Comparison of ENCODE assay signal across 8 mouse cellular contexts in the genomic region with DNA sequence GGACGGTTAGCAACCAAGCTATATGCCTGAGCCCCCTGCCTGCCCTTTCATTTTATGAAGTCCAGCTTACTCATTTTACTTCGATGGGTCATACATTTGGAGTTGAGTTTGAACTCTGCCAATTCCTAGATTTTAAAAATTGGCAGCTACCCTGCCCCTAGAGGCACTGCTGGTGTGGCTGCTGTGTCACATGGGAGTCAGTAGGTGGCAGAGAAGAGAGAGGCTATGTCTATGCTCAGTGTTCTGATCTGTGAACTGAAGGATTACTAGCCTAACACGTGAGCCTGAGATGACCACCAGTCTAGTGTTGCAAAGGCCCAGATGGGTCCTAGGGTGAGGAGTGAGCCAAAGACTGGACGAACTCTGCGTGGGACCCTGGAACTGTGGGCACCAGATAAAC. TPM values are rescaled to one million over a fixed set of nuclear protein-coding genes. Genes with fewer than 3 reads are reported as not detected.
A peak's percentile ranks its signal among the peaks of the same experiment; 100 is the strongest.
DNase-seq lines count a peak whose midpoint lies in the region; ATAC-seq and TF ChIP-seq lines count a peak whose summit lies in the region.

No protein-coding gene starts in this region.

- H3K4me3 ChIP-seq in embryonic facial prominence, embryonic 11.5 days (ENCODE audit: low read depth, low read length) = no peak overlapping the region
- no peak overlapping the region for H3K4me3 ChIP-seq in embryonic facial prominence, embryonic 10.5 days
- H3K4me3 ChIP-seq in liver, embryonic 14.5 days (ENCODE audit: insufficient read depth in 1 of 2, low read depth in 2 of 2, low read length in 2 of 2) = no peak overlapping the region
- no peak overlapping the region for H3K4me3 ChIP-seq in liver, embryonic 11.5 days (ENCODE audit: low read depth, low read length)

- 57% methylated on average over 5 of the region's 5 CpGs for WGBS in embryonic facial prominence, embryonic 11.5 days
- 69% methylated on average over 5 of the region's 5 CpGs for WGBS in embryonic facial prominence, embryonic 10.5 days
- WGBS in liver, embryonic 14.5 days (ENCODE audit: insufficient replicate concordance) = 50% methylated on average over 5 of the region's 5 CpGs
- WGBS in liver, embryonic 11.5 days = 64% methylated on average over 5 of the region's 5 CpGs

- no peak overlapping the region for H3K9ac ChIP-seq in embryonic facial prominence, embryonic 11.5 days (replicated peaks; ENCODE audit: low read length)
- H3K9ac ChIP-seq in liver, embryonic 14.5 days (replicated peaks) = no peak overlapping the region
- H3K9ac ChIP-seq in liver, embryonic 11.5 days (ENCODE audit: low read depth, low read length) = no peak overlapping the region

- H3K9me3 ChIP-seq in embryonic facial prominence, embryonic 11.5 days (replicated peaks; ENCODE audit: control insufficient read depth, low read length) = no peaks in the 10 kb centered on the region
- H3K9me3 ChIP-seq in embryonic facial prominence, embryonic 10.5 days = no peaks in the 10 kb centered on the region
- no peaks in the 10 kb centered on the region for H3K9me3 ChIP-seq in liver, embryonic 14.5 days (ENCODE audit: control insufficient read depth, low read length)
- no peaks in the 10 kb centered on the region for H3K9me3 ChIP-seq in liver, embryonic 11.5 days (ENCODE audit: control insufficient read depth, low read length)

- ATAC-seq in embryonic facial prominence, embryonic 11.5 days (replicated peaks; ENCODE audit: insufficient number of reproducible peaks, low FRiP score, low TSS enrichment, low read depth) = peak; percentile 52; the same call in 1 of the 2 replicates
- no peak for ATAC-seq in liver, embryonic 14.5 days (ENCODE audit: insufficient read depth)
- no peak for ATAC-seq in liver, embryonic 11.5 days (replicated peaks; ENCODE audit: low FRiP score)

- TF ChIP-seq CTCF in liver, embryonic 14.5 days (IDR thresholded peaks at IDR 0.05; ENCODE audit: low read depth) = peak; percentile 60

- TF ChIP-seq EP300 in liver, embryonic 14.5 days (IDR thresholded peaks at IDR 0.05; ENCODE audit: low read depth) = no peak

- H3K4me1 ChIP-seq in embryonic facial prominence, embryonic 11.5 days (ENCODE audit: control insufficient read depth, insufficient read depth, low read length) = no peaks in the 10 kb centered on the region
- H3K4me1 ChIP-seq in embryonic facial prominence, embryonic 10.5 days = peaks cover 10% of the 10 kb centered on the region
- H3K4me1 ChIP-seq in liver, embryonic 14.5 days (replicated peaks; ENCODE audit: control insufficient read depth in 2 of 2, insufficient read depth in 2 of 2, low read length in 1 of 2) = 0 out of 4 replicates have a peak, but pooled peaks cover 0 to 2% of the 10 kb centered on the region in 2 experiments
- H3K4me1 ChIP-seq in liver, embryonic 11.5 days (replicated peaks; ENCODE audit: control insufficient read depth, insufficient read depth, low read length) = 0 out of 2 replicates have a peak, but pooled peaks cover 2% of the 10 kb centered on the region

- H3K4me2 ChIP-seq in embryonic facial prominence, embryonic 11.5 days (ENCODE audit: low read depth, low read length) = no peak overlapping the region
- no peak overlapping the region for H3K4me2 ChIP-seq in liver, embryonic 14.5 days (ENCODE audit: low read depth)
- no peak overlapping the region for H3K4me2 ChIP-seq in liver, embryonic 11.5 days

- no peaks in the 10 kb centered on the region for H3K36me3 ChIP-seq in embryonic facial prominence, embryonic 11.5 days (replicated peaks; ENCODE audit: control insufficient read depth, insufficient read depth, low read depth, low read length)
- H3K36me3 ChIP-seq in embryonic facial prominence, embryonic 10.5 days (replicated peaks) = no peaks in the 10 kb centered on the region
- no peaks in the 10 kb centered on the region for H3K36me3 ChIP-seq in liver, embryonic 14.5 days (replicated peaks; ENCODE audit: control insufficient read depth, insufficient read depth, low read depth)
- H3K36me3 ChIP-seq in liver, embryonic 11.5 days (ENCODE audit: control insufficient read depth, insufficient read depth, low read length) = no peaks in the 10 kb centered on the region

- DNase-seq in embryonic facial prominence, embryonic 11.5 days (ENCODE audit: low spot score) = no peak
- no peak for DNase-seq in embryonic facial prominence, embryonic 10.5 days (ENCODE audit: low spot score)
- DNase-seq in liver, embryonic 14.5 days (ENCODE audit: low read depth in 3 of 3, low spot score in 3 of 3) = no peak
- no peak for DNase-seq in liver, embryonic 11.5 days (ENCODE audit: low spot score)
- DNase-seq in induced T-regulatory cell, adult 2 months (ENCODE audit: low read depth) = peak; percentile 60
- DNase-seq in thymus, postnatal 14 days = peak; percentile 61
- no peak for DNase-seq in c-Kit-positive CD71-positive TER-119-positive erythroid progenitor cells, embryonic 14.5 days (ENCODE audit: low spot score)
- no peak for DNase-seq in layer of hippocampus, postnatal 14 days (ENCODE audit: low spot score in 2 of 2)

- H3K27ac ChIP-seq in embryonic facial prominence, embryonic 11.5 days (replicated peaks; ENCODE audit: low read depth, low read length) = no peak overlapping the region
- no peak overlapping the region for H3K27ac ChIP-seq in embryonic facial prominence, embryonic 10.5 days (replicated peaks)
- no peak overlapping the region for H3K27ac ChIP-seq in liver, embryonic 14.5 days
- H3K27ac ChIP-seq in liver, embryonic 11.5 days (ENCODE audit: low read depth, low read length) = no peak overlapping the region

- H3K27me3 ChIP-seq in embryonic facial prominence, embryonic 11.5 days (ENCODE audit: control insufficient read depth, insufficient read depth, low read length) = no peaks in the 10 kb centered on the region
- peaks cover 56% of the 10 kb centered on the region for H3K27me3 ChIP-seq in embryonic facial prominence, embryonic 10.5 days (replicated peaks; ENCODE audit: low read depth, poor library complexity, severe bottlenecking)
- peaks cover 8% of the 10 kb centered on the region for H3K27me3 ChIP-seq in liver, embryonic 14.5 days (ENCODE audit: control insufficient read depth, insufficient read depth, low read length)
- peaks cover 10% of the 10 kb centered on the region for H3K27me3 ChIP-seq in liver, embryonic 11.5 days (replicated peaks; ENCODE audit: control insufficient read depth, insufficient read depth, low read length)

RNA-seq across cellular contexts. Expression of a gene that starts 2.1 kb away (rescaled TPM):
- 1.9 and 2.3 TPM in 2 replicates for polyA plus RNA-seq in embryonic facial prominence, embryonic 11.5 days (2014; fragmentation: Nextera tagmentation; extraction: Ambion mirVana)
- 1.2 and 1.4 TPM in 2 replicates for polyA plus RNA-seq in embryonic facial prominence, embryonic 10.5 days (2016; fragmentation: Nextera tagmentation; extraction: Ambion mirVana)
- 1.9 TPM in 2 replicates for polyA plus RNA-seq in liver, embryonic 14.5 days (2012; rRNA removed)
- polyA plus RNA-seq in liver, embryonic 14.5 days (2014; fragmentation: Nextera tagmentation; extraction: Ambion mirVana) = 1.4 and 1.5 TPM in 2 replicates
- polyA plus RNA-seq in liver, embryonic 11.5 days (2014; fragmentation: Nextera tagmentation; extraction: Ambion mirVana) = 2.1 and 2.9 TPM in 2 replicates
- total RNA-seq in layer of hippocampus, postnatal 14 days (2021) = 1 to 10 TPM; 4.3 to 5.6 TPM

RNA-seq across cellular contexts. Expression of a gene that starts 18.2 kb away (rescaled TPM):
- 10.5 and 13.0 TPM in 2 replicates for polyA plus RNA-seq in embryonic facial prominence, embryonic 11.5 days (2014; fragmentation: Nextera tagmentation; extraction: Ambion mirVana)
- 9.5 and 13.9 TPM in 2 replicates for polyA plus RNA-seq in embryonic facial prominence, embryonic 10.5 days (2016; fragmentation: Nextera tagmentation; extraction: Ambion mirVana)
- 0.31 and 1.1 TPM in 2 replicates for polyA plus RNA-seq in liver, embryonic 14.5 days (2012; rRNA removed)
- 4.4 and 6.1 TPM in 2 replicates for polyA plus RNA-seq in liver, embryonic 14.5 days (2014; fragmentation: Nextera tagmentation; extraction: Ambion mirVana)
- 11.8 TPM in 2 replicates for polyA plus RNA-seq in liver, embryonic 11.5 days (2014; fragmentation: Nextera tagmentation; extraction: Ambion mirVana)
- 10 to 100 TPM; 33.3 to 42.4 TPM for total RNA-seq in layer of hippocampus, postnatal 14 days (2021)

Comparison
In these comparisons a context has a peak if more than half of its experiments do, and no peak if none do; other contexts are left out.
1. DNase-seq: peak in induced T-regulatory cell, adult 2 months (single experiment) and thymus, postnatal 14 days (single experiment); none in embryonic facial prominence, embryonic 11.5 days (single experiment), embryonic facial prominence, embryonic 10.5 days (single experiment), liver, embryonic 14.5 days (0 of 3), liver, embryonic 11.5 days (single experiment), c-Kit-positive CD71-positive TER-119-positive erythroid progenitor cells, embryonic 14.5 days (single experiment) and layer of hippocampus, postnatal 14 days (0 of 2).